Mouse (Mus musculus) MEL (cell line): ENCODE measurements around the gene Atf3. TPM values are rescaled to one million over a fixed set of nuclear protein-coding genes. Genes with fewer than 3 reads are reported as not detected.
A peak's percentile ranks its signal among the peaks of the same experiment; 100 is the strongest.

ENCODE experiments used
- DNase-seq: peaks from one replicate; pipeline ENCODE4 v3.0.0; 2011; ENCODE audit warnings: low read depth, low spot score
- H3K27ac ChIP-seq: 2 replicates; pipeline ENCODE4 v1.5.1; 2012; ENCODE audit warnings: low read depth, mild to moderate bottlenecking, control low read depth, low read length, moderate library complexity; ENCODE audit not compliant: control insufficient read depth
- H3K27me3 ChIP-seq, 2 experiments: fragments of 150-350 bp in 1 of 2; sonication (generic) in 1 of 2; 2 replicates each; pipeline ENCODE4 v1.6.1; 2012; ENCODE audit warnings: low read length in 2 of 2, mild to moderate bottlenecking in 2 of 2, improper control_type of control experiment in 1 of 2, moderate library complexity in 1 of 2; ENCODE audit not compliant: insufficient read depth in 2 of 2, control insufficient read depth in 1 of 2
- H3K36me3 ChIP-seq, 2 experiments: 2 replicates each; pipeline ENCODE4 v1.6.1; 2012 to 2014; ENCODE audit warnings: low read length in 2 of 2, improper control_type of control experiment in 1 of 2, inconsistent platforms in 1 of 2, mild to moderate bottlenecking in 1 of 2; ENCODE audit not compliant: insufficient read depth in 2 of 2, control insufficient read depth in 1 of 2
- H3K4me1 ChIP-seq, 2 experiments: fragments of 150-350 bp in 1 of 2; sonication (generic) in 1 of 2; 2 replicates each; pipeline ENCODE4 v1.6.1; 2012; ENCODE audit warnings: low read length in 2 of 2, improper control_type of control experiment in 1 of 2, mild to moderate bottlenecking in 1 of 2; ENCODE audit not compliant: insufficient read depth in 2 of 2, control insufficient read depth in 1 of 2
- H3K4me3 ChIP-seq, 2 experiments: fragments of 150-350 bp in 1 of 2; sonication (generic) in 1 of 2; 2 replicates each; pipeline ENCODE4 v1.5.1; 2012; ENCODE audit warnings: low read depth in 2 of 2, low read length in 2 of 2, mild to moderate bottlenecking in 2 of 2, moderate library complexity in 2 of 2, control low read depth in 1 of 2, improper control_type of control experiment in 1 of 2; ENCODE audit not compliant: control insufficient read depth in 1 of 2, insufficient read depth in 1 of 2
- H3K79me2 ChIP-seq: 2 replicates; pipeline ENCODE4 v1.6.1; 2012; ENCODE audit warnings: mild to moderate bottlenecking, low read length, moderate library complexity; ENCODE audit not compliant: control insufficient read depth, poor library complexity, insufficient read depth
- H3K9ac ChIP-seq: 2 replicates; pipeline ENCODE4 v1.6.1; 2012; ENCODE audit warnings: low read depth, mild to moderate bottlenecking, control low read depth, low read length, moderate library complexity; ENCODE audit not compliant: control insufficient read depth, poor library complexity, severe bottlenecking
- H3K9me3 ChIP-seq: fragments of 150-350 bp; sonication (generic); replicated peaks from 2 replicates; pipeline ENCODE4 v1.6.1; 2012; ENCODE audit warnings: mild to moderate bottlenecking, low read length, improper control_type of control experiment, moderate library complexity; ENCODE audit not compliant: insufficient read depth
- BHLHE40 ChIP-seq: IDR thresholded peaks from 2 replicates; pipeline ENCODE4 v1.6.1; 2012; ENCODE audit warnings: low read depth, mild to moderate bottlenecking, inconsistent platforms, low read length, improper control_type of control experiment, borderline replicate concordance
- CHD2 ChIP-seq: IDR thresholded peaks from 2 replicates; pipeline ENCODE4 v1.6.1; 2011; ENCODE audit warnings: low read length, improper control_type of control experiment
- CTCF ChIP-seq, 3 experiments: IDR thresholded peaks in 2 of 3; conservative IDR thresholded peaks in 1 of 3; 2 replicates each; pipeline ENCODE4 v1.5.1; 2011 to 2012; ENCODE audit warnings: low read length in 3 of 3, low read depth in 2 of 3, mild to moderate bottlenecking in 2 of 3, improper control_type of control experiment in 1 of 3, inconsistent platforms in 1 of 3, mixed read lengths in 1 of 3, moderate library complexity in 1 of 3; ENCODE audit not compliant: control insufficient read depth in 1 of 3, insufficient read depth in 1 of 3, poor library complexity in 1 of 3, severe bottlenecking in 1 of 3
- E2F4 ChIP-seq: IDR thresholded peaks from 2 replicates; pipeline ENCODE4 v1.6.1; 2011; ENCODE audit warnings: low read depth, low read length, improper control_type of control experiment, borderline replicate concordance
- ELF1 ChIP-seq: IDR thresholded peaks from 2 replicates; pipeline ENCODE4 v1.6.1; 2014; ENCODE audit warnings: low read depth, mild to moderate bottlenecking, inconsistent platforms, low read length, improper control_type of control experiment, moderate library complexity
- EP300 ChIP-seq, 2 experiments: IDR thresholded peaks; 2 replicates each; pipeline ENCODE4 v1.6.1; 2011; ENCODE audit warnings: improper control_type of control experiment in 2 of 2, low read length in 2 of 2, low read depth in 1 of 2, mild to moderate bottlenecking in 1 of 2
- ETS1 ChIP-seq: IDR thresholded peaks from 2 replicates; pipeline ENCODE4 v1.6.1; 2012; ENCODE audit warnings: low read depth, mild to moderate bottlenecking, inconsistent platforms, low read length, improper control_type of control experiment, moderate library complexity
- GATA1 ChIP-seq: IDR thresholded peaks from 2 replicates; pipeline ENCODE4 v1.6.1; 2011; ENCODE audit warnings: low read depth, low read length, improper control_type of control experiment
- HCFC1 ChIP-seq: IDR thresholded peaks from 2 replicates; pipeline ENCODE4 v1.6.1; 2012; ENCODE audit warnings: low read depth, mild to moderate bottlenecking, inconsistent platforms, low read length, improper control_type of control experiment, moderate library complexity
- JUND ChIP-seq: IDR thresholded peaks from 2 replicates; pipeline ENCODE4 v1.6.1; 2011; ENCODE audit warnings: low read depth, mild to moderate bottlenecking, improper control_type of control experiment, low read length
- KAT2A ChIP-seq: conservative IDR thresholded peaks from 2 replicates; pipeline ENCODE4 v1.6.1; 2012; ENCODE audit warnings: low read depth, low read length, improper control_type of control experiment, inconsistent platforms
- MAFK ChIP-seq: IDR thresholded peaks from 2 replicates; pipeline ENCODE4 v1.6.1; 2011; ENCODE audit warnings: low read depth, mild to moderate bottlenecking, low read length, improper control_type of control experiment, borderline replicate concordance
- MAX ChIP-seq: IDR thresholded peaks from 2 replicates; pipeline ENCODE4 v1.6.1; 2011; ENCODE audit warnings: low read length, improper control_type of control experiment
- MAZ ChIP-seq: IDR thresholded peaks from 2 replicates; pipeline ENCODE4 v1.6.1; 2012; ENCODE audit warnings: low read depth, mild to moderate bottlenecking, inconsistent platforms, low read length, improper control_type of control experiment
- MXI1 ChIP-seq: IDR thresholded peaks from 2 replicates; pipeline ENCODE4 v1.6.1; 2011; ENCODE audit warnings: mild to moderate bottlenecking, low read depth, low read length, improper control_type of control experiment
- MYB ChIP-seq: IDR thresholded peaks from 2 replicates; pipeline ENCODE4 v1.6.1; 2011; ENCODE audit warnings: mild to moderate bottlenecking, low read depth, low read length, improper control_type of control experiment
- MYC ChIP-seq: IDR thresholded peaks from 2 replicates; pipeline ENCODE4 v1.6.1; 2011; ENCODE audit warnings: low read depth, mild to moderate bottlenecking, low read length, improper control_type of control experiment, moderate library complexity
- NELFE ChIP-seq: IDR thresholded peaks from 2 replicates; pipeline ENCODE4 v1.6.1; 2011; ENCODE audit warnings: low read depth, low read length, improper control_type of control experiment
- NRF1 ChIP-seq: IDR thresholded peaks from 2 replicates; pipeline ENCODE4 v1.6.1; 2014; ENCODE audit warnings: low read depth, mild to moderate bottlenecking, inconsistent platforms, low read length, improper control_type of control experiment, moderate library complexity; ENCODE audit not compliant: poor library complexity, insufficient read depth, severe bottlenecking
- POLR2A ChIP-seq, 2 experiments: IDR thresholded peaks; 2 replicates each; pipeline ENCODE4 v1.6.1; 2011 to 2012; ENCODE audit warnings: low read length in 2 of 2, mild to moderate bottlenecking in 2 of 2, control low read depth in 1 of 2, improper control_type of control experiment in 1 of 2, low read depth in 1 of 2, moderate library complexity in 1 of 2; ENCODE audit not compliant: control insufficient read depth in 1 of 2, insufficient read depth in 1 of 2, poor library complexity in 1 of 2
- POLR2AphosphoS2 ChIP-seq: IDR thresholded peaks from 2 replicates; pipeline ENCODE4 v1.6.1; 2011; ENCODE audit warnings: low read length, improper control_type of control experiment
- RAD21 ChIP-seq: IDR thresholded peaks from 2 replicates; pipeline ENCODE4 v1.6.1; 2011; ENCODE audit warnings: mild to moderate bottlenecking, low read depth, low read length, improper control_type of control experiment
- RCOR1 ChIP-seq: IDR thresholded peaks from 2 replicates; pipeline ENCODE4 v1.6.1; 2012; ENCODE audit warnings: low read depth, mild to moderate bottlenecking, inconsistent platforms, low read length, improper control_type of control experiment
- SIN3A ChIP-seq: IDR thresholded peaks from 2 replicates; pipeline ENCODE4 v1.6.1; 2012; ENCODE audit warnings: low read length, improper control_type of control experiment, inconsistent platforms
- TCF12 ChIP-seq: IDR thresholded peaks from 2 replicates; pipeline ENCODE4 v1.6.1; 2014; ENCODE audit warnings: low read depth, mild to moderate bottlenecking, inconsistent platforms, low read length, improper control_type of control experiment, moderate library complexity
- UBTF ChIP-seq: IDR thresholded peaks from 2 replicates; pipeline ENCODE4 v1.6.1; 2012; ENCODE audit warnings: low read depth, mild to moderate bottlenecking, inconsistent platforms, low read length, improper control_type of control experiment, moderate library complexity, borderline replicate concordance; ENCODE audit not compliant: insufficient read depth
- USF2 ChIP-seq, 2 experiments: IDR thresholded peaks; 2 replicates each; pipeline ENCODE4 v1.6.1; 2011 to 2012; ENCODE audit warnings: improper control_type of control experiment in 2 of 2, low read length in 2 of 2, borderline replicate concordance in 1 of 2, inconsistent platforms in 1 of 2, low read depth in 1 of 2, mild to moderate bottlenecking in 1 of 2; ENCODE audit not compliant: insufficient read depth in 1 of 2
- ZC3H11A ChIP-seq: IDR thresholded peaks from 2 replicates; pipeline ENCODE4 v1.6.1; 2012; ENCODE audit warnings: low read depth, mild to moderate bottlenecking, inconsistent platforms, low read length, improper control_type of control experiment
- ZMIZ1 ChIP-seq: IDR thresholded peaks from 2 replicates; pipeline ENCODE4 v1.6.1; 2012; ENCODE audit warnings: low read depth, mild to moderate bottlenecking, inconsistent platforms, low read length, improper control_type of control experiment, moderate library complexity
- ZNF384 ChIP-seq: IDR thresholded peaks from 2 replicates; pipeline ENCODE4 v1.6.1; 2012; ENCODE audit warnings: low read depth, mild to moderate bottlenecking, inconsistent platforms, low read length, improper control_type of control experiment
- polyA plus RNA-seq, 2 experiments: library from polyadenylated mRNA; stranded (reverse) in 1 of 2; unstranded in 1 of 2; fragments of >175 nt in 1 of 2; fragments of >200 nt in 1 of 2; gene quantifications; 2 replicates each; pipeline versions ENCODE4 v1.2.1 to v1.2.4; 2012; ENCODE audit warnings: low replicate concordance in 2 of 2, low read depth in 1 of 2; ENCODE audit not compliant: insufficient read length in 2 of 2, insufficient read depth in 1 of 2, missing spikeins in 1 of 2
- total RNA-seq: library from RNA; depleted of rRNA; stranded (reverse); fragments of 300-350 nt; gene quantifications from 2 replicates; pipeline ENCODE4 v1.2.3, GENCODE M21; 2012

Gene Atf3
- total and polyA plus RNA-seq, 3 experiments = 0.46 to 1.4 TPM; not detected in 1

DNA sequence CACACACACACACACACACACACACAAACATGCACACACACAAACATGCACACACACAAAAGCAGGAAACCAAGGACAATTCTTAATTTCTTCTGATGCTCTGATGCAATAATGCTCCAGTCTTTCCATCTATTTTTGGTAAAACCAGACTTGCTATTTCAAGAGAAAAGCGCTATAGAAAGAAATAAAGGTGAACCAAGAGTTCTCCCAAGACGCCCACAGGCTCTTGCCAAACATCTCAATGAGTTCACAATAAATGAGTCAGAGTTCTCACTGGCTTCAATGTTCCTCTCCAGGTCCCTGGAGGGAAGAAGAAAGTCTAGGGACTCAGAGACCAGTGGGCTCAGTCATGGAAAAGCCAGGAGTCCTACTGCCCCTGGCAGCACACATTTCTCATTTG lies 94.1 kb downstream of the Atf3 start:
- Histone ChIP-seq H3K79me2 (no peaks in the 10 kb centered on the region), H3K9me3 (no peaks in the 10 kb centered on the region), H3K27ac (no peak overlapping the region), H3K4me3 (no peak overlapping the region), H3K9ac (no peak overlapping the region), H3K4me1 (peaks cover 4 to 32% of the 10 kb centered on the region in 2 experiments), H3K27me3 (no peaks in the 10 kb centered on the region), H3K36me3 (peaks cover 0 to 13% of the 10 kb centered on the region in 2 experiments; a peak in 2 of 4 replicates)
- TF ChIP-seq BHLHE40 (no peak), NRF1 (no peak), NELFE (no peak), ZNF384 (no peak), MYB (no peak), JUND (no peak), USF2 (IDR thresholded peaks at IDR 0.05; ENCODE audit: borderline replicate concordance in 1 of 2, insufficient read depth in 1 of 2, low read depth in 1 of 2, low read length in 2 of 2) (no peak), UBTF (no peak), RAD21 (no peak)
- no peak for DNase-seq

- TF ChIP-seq TCF12 (0 out of 2 replicates have a peak, but pooled peaks have one; percentile 5), MAZ (no peak), ZC3H11A (no peak), MXI1 (peak; percentile 80), POLR2AphosphoS2 (no peak), SIN3A (peak; percentile 76; the same call in 1 of the 2 replicates), HCFC1 (no peak), NELFE (no peak), GATA1 (0 out of 2 replicates have a peak, but pooled peaks have one; percentile 20), RAD21 (no peak), POLR2A (IDR thresholded peaks at IDR 0.05; ENCODE audit: control insufficient read depth in 1 of 2, insufficient read depth in 1 of 2, low read depth in 1 of 2, low read length in 2 of 2, poor library complexity in 1 of 2) (no peak), EP300 (IDR thresholded peaks at IDR 0.05; ENCODE audit: low read depth in 1 of 2, low read length in 2 of 2) (no peak; a peak in 2 of 4 replicates), MAX (no peak), MAFK (no peak), RCOR1 (no peak; the same call in 1 of the 2 replicates), ZMIZ1 (no peak), JUND (no peak), MYC (peak; percentile 44; the same call in 1 of the 2 replicates), CTCF (IDR thresholded peaks at IDR 0.05 in 2 of 3, conservative IDR thresholded peaks at IDR 0.05 in 1 of 3; ENCODE audit: control insufficient read depth in 1 of 3, insufficient read depth in 1 of 3, low read depth in 2 of 3, low read length in 3 of 3, poor library complexity in 1 of 3, severe bottlenecking in 1 of 3) (no peak), E2F4 (no peak), CHD2 (no peak), NRF1 (no peak), ETS1 (0 out of 2 replicates have a peak, but pooled peaks have one; percentile 48), USF2 (IDR thresholded peaks at IDR 0.05; ENCODE audit: borderline replicate concordance in 1 of 2, insufficient read depth in 1 of 2, low read depth in 1 of 2, low read length in 2 of 2) (no peak), KAT2A (no peak), ELF1 (0 out of 2 replicates have a peak, but pooled peaks have one; percentile 13), ZNF384 (no peak)
- Histone ChIP-seq H3K27ac (no peak overlapping the region), H3K9ac (no peak overlapping the region), H3K27me3 (no peaks in the 10 kb centered on the region), H3K79me2 (no peaks in the 10 kb centered on the region), H3K9me3 (no peaks in the 10 kb centered on the region), H3K36me3 (peaks cover 0 to 13% of the 10 kb centered on the region in 2 experiments; a peak in 2 of 4 replicates), H3K4me3 (no peak overlapping the region), H3K4me1 (peaks cover 4 to 32% of the 10 kb centered on the region in 2 experiments)
- peak; percentile 86 for DNase-seq
Observed at GRCm38 (mm10) chr1:191122744-191123143, 95.1 kb downstream of the Atf3 start.
